Mouse (Mus musculus): ENCODE results near the gene Taf6l.

DNA sequence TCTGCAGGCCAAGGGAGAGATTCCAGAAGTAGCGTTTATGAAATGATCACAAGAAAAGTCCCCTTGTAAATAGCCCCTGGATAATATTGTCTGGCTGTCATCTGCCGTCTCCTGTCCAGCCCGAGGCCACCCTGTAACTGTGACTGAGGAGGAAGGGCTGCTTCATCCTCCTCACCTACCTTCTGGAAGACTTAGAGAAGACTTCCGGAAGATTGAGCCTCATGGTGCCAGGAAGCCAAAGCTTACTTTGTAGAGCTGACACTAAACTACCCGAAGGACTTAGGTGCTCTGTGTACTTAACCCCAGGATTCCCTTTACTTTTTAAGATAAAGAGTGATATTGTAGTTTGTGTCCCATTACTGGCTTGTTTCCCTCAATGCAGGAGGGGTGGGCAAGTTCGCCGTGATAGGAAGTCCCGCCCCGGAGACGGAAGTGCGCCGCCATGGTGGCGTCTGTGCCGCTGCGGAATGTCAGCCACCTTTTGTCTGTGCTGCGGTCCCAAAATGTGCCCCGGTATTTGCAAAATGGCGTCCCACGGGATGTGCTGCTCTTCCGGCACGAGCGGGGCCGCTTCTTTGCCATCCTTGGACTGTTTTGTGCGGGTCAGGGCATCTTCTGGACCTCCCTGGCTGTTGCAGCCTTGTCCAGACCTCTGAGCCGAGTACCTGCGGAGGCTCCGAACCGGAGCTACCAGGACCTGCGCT is 15.5 kb downstream of the Taf6l start, which contains the start of gene Tmem223:
- peak; percentile 43 for TF ChIP-seq CTCF (IDR thresholded peaks at IDR 0.05)
- no peak for TF ChIP-seq EP300 (IDR thresholded peaks at IDR 0.05)

Data from lung, postnatal 0 days (tissue).